Mouse (Mus musculus): Measurements from ENCODE around the gene Epo.

The Epo gene

GRCm38 (mm10) chr5:137476964-137477363, 56.1 kb downstream of the Epo start, which contains the start of gene Zan:
Gene Zan, minus strand, starts transcription at chr5:137477064.
- no peak for DNase-seq (ENCODE audit: low spot score)

GRCm38 (mm10) chr5:137474351-137474750, 58.7 kb downstream of the Epo start:
- DNase-seq (ENCODE audit: low spot score) = no peak

DNA sequence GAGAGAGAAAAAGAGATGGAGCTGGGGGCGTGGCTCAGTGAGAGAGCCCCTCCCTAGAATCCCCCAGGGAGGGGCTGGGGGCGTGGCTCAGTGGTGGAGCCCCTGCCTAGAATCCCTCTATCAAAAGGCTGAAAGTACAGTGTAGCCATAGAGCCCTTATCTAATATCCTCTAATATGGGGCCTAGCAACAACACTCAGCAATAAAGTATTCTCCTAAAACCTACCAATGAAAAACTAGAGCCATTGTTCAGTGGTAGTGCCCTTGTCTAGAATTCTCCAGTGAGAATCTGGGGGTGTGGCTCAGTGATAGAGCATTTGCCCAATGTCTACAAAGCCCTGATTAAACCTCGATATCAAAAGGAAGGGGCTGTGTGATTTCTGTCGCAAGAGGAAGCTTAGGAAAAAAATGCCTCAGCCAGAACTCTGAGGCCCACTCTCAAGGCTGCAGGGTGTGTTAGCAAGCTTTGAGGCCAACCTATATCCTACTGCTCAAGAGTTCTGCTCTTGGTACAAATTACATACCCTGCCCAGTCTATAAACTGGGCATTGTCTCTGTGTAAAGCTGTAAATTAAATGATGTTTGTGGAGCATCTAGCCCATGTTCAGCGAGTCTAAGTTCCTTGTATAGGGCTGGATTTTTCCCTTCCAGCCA, 60.7 kb downstream of the Epo start:
- no peak for DNase-seq (ENCODE audit: low spot score)

- DNase-seq (ENCODE audit: low spot score) = no peak
Measured at GRCm38 (mm10) chr5:137466946-137467345, 66.1 kb downstream of the Epo start.

- no peak for DNase-seq (ENCODE audit: low spot score)
Measured at GRCm38 (mm10) chr5:137465049-137465448, 68.0 kb downstream of the Epo start.

DNA sequence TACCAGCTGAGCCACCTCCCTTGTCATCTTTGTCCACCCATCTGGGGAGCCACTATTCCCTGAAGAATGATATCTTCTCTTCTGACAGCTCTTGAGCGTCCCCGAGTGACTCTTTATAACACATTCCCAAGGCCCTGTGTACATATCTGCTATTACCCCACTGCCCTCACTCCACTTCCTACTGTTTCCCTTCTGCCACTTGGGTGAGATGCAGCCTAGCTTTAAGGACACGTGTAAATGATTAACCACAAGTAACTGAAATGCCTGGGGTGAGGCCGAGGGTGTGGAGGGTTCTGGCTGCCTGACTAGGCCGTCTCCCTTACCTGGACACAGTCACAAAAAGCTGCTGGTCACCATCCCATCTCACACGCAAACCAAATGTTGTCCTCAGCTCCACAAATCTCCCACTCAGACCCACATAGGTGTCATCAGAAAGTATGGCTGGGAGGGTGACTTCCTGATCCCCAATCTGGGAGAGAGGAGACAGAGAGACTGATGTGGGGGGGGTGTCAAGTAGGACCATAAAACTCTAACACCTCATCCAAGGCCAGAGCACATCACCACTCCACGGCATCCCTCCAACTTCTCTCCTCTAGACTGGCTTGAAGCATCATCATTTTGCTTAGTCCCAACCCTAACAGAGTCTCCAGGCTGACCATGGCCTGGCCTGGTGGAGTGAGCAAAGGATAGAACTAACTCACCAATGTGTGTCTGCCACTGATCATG, 77.0 kb downstream of the Epo start:
- no peak for DNase-seq (ENCODE audit: low spot score)

DNA sequence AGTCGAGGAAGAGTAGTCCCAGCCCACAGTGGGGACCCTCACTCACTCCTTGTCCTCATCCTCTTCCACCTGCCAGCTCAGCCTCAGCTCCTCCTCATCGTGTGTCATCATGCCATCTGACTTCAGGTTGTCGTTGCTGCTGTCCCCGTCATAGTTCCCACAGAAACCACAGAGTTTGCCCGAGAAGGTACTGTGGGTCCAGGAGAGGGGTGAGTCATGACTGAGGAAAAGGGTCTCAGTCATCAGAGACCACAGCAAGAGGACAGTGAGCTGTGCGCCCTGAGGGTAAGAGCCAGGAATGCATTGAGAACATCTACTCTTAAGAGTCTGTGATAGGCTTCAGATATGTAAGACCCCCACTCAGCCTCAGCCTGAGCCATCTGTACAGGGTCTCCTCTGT, 77.8 kb downstream of the Epo start:
- DNase-seq (ENCODE audit: low spot score) = no peak

DNA sequence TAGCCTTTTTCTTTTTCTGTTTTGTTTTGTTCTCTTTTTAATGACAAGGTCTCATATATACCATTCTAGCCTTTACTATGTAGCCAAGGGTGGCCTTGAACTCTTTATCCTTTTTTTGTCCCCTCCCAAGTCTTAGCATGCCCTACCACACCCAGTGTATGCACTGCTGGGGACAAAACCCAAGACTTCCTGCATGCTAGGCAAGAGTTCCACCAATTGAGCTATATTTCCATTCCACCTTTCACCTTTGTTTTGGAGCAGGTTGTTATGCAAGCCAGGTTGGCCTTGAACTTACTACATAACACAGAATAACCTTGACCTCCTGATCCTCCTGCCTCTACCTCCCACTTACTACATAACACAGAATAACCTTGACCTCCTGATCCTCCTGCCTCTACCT, 87.5 kb downstream of the Epo start:
- no peak for DNase-seq (ENCODE audit: low spot score)

GRCm38 (mm10) chr5:137440216-137440855, 92.7 kb downstream of the Epo start:
- no peak for DNase-seq (ENCODE audit: low spot score)

- no peak for DNase-seq (ENCODE audit: low spot score)
Measured at GRCm38 (mm10) chr5:137433889-137434288, 99.2 kb downstream of the Epo start.
